Mouse (Mus musculus) E14TG2a.4 (cell line): Measurements from ENCODE around the gene Wdfy4.

Source experiments
- CTCF ChIP-seq: conservative IDR thresholded peaks from 2 replicates; pipeline ENCODE4 v1.5.1; 2014; ENCODE audit warnings: low read length
- POU5F1 ChIP-seq: IDR thresholded peaks from 2 replicates; pipeline ENCODE4 v1.6.1; 2014; ENCODE audit warnings: low read length, borderline replicate concordance

GRCm38 (mm10) chr14:33190646-33191045, 5.3 kb upstream of the Wdfy4 start:
- no peak for TF ChIP-seq CTCF
- no peak for TF ChIP-seq POU5F1
